Comparison of ENCODE assay signal across 8 mouse cellular contexts in genomic region chr12:25027416-25027815, GRCm38 (mm10). TPM values are rescaled to one million over a fixed set of nuclear protein-coding genes. Genes with fewer than 3 reads are reported as not detected.
DNase-seq lines count a peak whose midpoint lies in the region; ATAC-seq lines count a peak whose summit lies in the region.

No protein-coding gene starts in this region.

- intact Hi-C loops in heart, postnatal 25 days (cut with DNase I) = loop anchor here (10.0 kb wide), 1 partner anchor 1047 kb away; no protein-coding TSS in a partner anchor

- peak; percentile 76 for DNase-seq in heart, adult 11 months
- DNase-seq in heart, postnatal 25 days (ENCODE audit: low spot score) = no peak
- DNase-seq in adipocyte (ENCODE audit: low spot score) = peak; percentile 67
- DNase-seq in gonadal fat pad, adult 2 months (ENCODE audit: low read depth) = peak; percentile 9
- DNase-seq in kidney, postnatal 14 days = peak; percentile 66
- peak; percentile 71 for DNase-seq in lung, postnatal 14 days
- DNase-seq in right cerebral cortex, postnatal 10 days (ENCODE audit: low spot score in 2 of 2) = peak; percentile 81 to 83

- ATAC-seq in common myeloid progenitor, adult 5-6 weeks (replicated peaks; ENCODE audit: low read depth, poor library complexity, severe bottlenecking) = peak; percentile 89

RNA-seq across cellular contexts. Expression of gene Kidins220, which starts 52.7 kb away (rescaled TPM):
- 10 to 100 TPM; 69.0 to 76.8 TPM for total RNA-seq in heart, postnatal 25 days (2021)
- 66.0 and 89.1 TPM in 2 replicates for total RNA-seq in common myeloid progenitor, adult 5-6 weeks (2017)
- 30.1 and 32.6 TPM in 2 replicates for polyA plus RNA-seq in gonadal fat pad, adult 2 months (2012; rRNA removed)
